Mouse (Mus musculus) mouse trophoblast stem cell (cell line): ENCODE measurements at regions not wholly inside any gene's neighbourhood (a gene's known extent, or its start where the extent isn't known, plus 50 kb on each side); places are given as distances from the start of the nearest gene placed in this dataset.

Source experiments
- in situ Hi-C, 2 experiments: fragments of 300-500 bp; cut with MseI, MboI; formaldehyde crosslinking; loops; 2 replicates in 1 of 2; 3 replicates in 1 of 2; pipeline ENCODE4 v1.15.1; 2025

DNA sequence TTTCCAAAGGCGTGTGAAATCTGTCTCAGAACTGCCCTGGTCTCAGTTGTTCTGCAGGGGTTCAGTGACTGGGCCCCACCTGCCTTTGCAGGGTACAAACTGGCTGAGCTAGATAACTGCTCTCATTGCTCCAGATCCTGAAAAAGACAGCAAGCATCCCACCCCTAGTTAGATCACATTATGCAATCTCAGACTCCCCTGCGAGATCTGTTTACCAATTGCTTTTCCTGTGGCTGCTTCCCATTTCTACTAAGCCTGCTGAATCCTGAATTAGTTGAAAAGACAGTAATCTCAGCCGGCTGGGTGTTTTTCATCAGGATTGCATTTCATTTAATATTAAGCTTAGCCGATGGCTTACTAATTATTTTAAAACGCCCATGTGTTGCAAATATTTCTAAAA lies 531.2 kb upstream of the Gm19410 start:
- in situ Hi-C loops = no loop called here

GRCm38 (mm10) chr8:35235815-35236509 lies 529.6 kb upstream of the Gm19410 start:
- in situ Hi-C loops = no loop called here

GRCm38 (mm10) chr8:35237279-35237678 lies 528.3 kb upstream of the Gm19410 start:
- in situ Hi-C loops = no loop called here

GRCm38 (mm10) chr8:35240884-35241283 lies 524.7 kb upstream of the Gm19410 start:
- in situ Hi-C loops = no loop called here

DNA sequence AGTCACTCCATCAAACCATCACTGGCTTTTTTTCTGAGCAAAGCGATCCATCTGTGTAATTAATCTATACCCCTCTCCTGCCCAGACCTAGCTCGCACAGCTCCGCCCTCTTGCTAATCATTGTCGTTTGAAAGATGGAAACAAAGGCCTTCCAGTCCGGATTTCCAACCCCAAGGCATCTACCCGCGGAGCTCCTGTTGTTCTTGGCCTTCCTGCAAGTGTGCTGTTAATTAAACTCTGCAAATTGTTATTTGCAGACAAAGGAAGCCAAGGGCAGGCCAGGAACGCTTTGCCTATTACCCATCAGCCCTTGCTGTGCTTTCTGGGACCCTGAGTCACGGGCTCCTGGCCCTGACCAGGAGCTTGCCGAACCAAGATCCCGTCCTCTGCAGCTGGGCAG lies 522.0 kb upstream of the Gm19410 start:
- in situ Hi-C loops = no loop called here

DNA sequence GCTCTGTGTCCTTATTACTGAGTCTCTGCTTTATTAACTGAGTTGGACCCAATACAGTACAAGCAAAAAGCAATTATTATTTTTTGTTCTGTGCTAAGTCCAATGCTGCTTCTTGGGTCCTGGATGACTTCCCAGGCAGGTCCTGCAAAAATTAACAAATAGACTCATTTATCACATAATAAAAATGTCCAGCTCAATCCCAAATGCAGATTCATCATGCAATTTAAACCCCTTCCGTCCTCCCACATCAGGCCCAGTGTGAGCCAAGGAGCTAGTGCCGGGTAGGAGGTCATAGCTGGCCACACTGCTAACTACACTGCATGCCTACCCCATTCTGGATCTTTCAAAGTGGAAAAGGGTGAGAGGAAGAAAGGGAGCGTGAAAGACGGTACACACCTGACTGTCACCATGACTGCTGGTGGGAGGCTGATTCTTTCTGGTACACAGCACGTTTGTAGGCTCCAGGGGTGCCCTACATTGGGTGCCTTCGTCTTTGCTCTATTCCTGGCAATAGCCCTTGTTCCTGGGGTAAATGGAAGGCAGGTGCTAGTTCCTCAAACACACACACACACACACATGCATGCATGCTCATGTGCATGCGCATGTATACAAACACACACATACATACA lies 515.7 kb upstream of the Gm19410 start:
- in situ Hi-C loops = no loop called here

GRCm38 (mm10) chr8:35250641-35251040 lies 514.9 kb upstream of the Gm19410 start:
- in situ Hi-C loops = no loop called here

DNA sequence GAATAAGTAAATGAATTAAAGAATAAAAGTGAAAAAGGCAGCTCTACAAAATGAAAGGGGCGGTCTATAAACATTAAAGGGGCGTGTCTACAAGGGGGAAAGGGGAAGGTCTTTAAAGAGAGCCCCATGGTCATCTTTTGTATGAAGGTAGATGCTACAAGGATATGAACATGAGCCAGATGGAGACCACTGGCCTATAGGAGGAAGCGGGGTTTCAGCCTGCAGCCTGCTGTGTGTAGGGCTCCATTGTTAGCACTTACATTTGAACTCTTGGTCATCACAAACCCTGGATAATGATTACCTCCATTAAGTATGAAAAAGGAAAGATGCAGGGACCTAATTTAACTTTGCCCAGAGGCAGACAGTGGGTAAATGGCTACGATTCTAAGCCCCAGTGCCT lies 511.6 kb upstream of the Gm19410 start:
- in situ Hi-C loops = no loop called here

GRCm38 (mm10) chr8:35255327-35255726 lies 510.3 kb upstream of the Gm19410 start:
- in situ Hi-C loops = no loop called here

- in situ Hi-C loops = no loop called here
Measured at GRCm38 (mm10) chr8:35256958-35257357, 508.6 kb upstream of the Gm19410 start.

DNA sequence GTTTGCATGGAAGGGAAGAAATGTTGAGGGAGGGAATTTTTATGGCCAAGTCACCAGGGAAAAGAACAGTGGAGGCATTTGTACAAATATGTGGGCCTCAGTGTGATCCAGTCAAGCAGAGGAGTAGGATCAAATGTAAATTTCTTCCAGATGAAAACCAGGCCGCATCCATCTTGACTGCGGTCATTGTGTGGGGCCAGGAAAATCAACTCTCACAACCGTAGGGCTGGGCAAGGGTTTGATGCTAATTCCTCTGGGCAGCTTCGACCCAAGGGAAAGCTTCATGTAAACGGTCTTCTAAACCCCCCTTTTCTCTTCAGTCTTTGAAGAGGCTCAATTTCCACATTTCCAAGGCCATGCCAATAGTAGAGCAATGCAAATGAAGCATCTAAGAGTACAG lies 497.4 kb upstream of the Gm19410 start:
- in situ Hi-C loops = no loop called here

DNA sequence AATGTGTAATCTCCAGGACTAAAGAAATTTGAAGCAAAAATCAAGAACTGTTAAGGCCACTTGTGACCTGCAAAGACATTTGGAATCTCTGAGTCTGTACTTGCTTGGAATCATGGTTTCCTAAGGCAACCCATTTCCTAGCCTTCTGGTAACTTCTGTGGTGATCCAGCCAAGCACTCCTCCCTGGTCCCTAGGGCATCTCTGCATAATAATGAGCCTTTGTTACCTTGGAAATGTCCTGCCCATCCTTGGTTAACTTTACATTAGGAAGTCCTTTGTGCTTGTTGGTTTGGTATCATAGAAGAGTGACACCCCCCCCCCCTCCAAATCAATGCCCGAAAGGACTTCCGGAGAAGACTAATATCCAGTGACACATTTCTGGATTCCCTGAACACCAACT lies 496.6 kb upstream of the Gm19410 start:
- in situ Hi-C loops = no loop called here

DNA sequence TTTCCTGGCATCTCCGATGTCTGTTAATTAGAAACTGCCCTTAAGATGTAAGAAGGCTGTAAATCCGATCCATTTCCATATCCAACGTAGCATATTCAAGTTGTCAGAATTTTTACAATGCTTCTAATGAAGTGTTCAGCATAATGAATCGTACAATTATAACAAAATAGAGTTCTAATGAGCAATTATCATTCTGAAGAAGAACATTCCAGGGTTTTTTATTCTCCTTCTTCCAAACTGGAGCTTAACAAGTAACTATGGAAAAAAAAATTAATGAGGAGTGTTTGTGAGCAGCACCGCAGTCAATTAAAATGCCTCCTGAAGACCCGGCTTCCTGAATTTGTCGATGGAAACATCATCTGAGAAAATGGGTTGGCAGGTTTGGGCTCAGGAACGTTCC lies 489.6 kb upstream of the Gm19410 start:
- in situ Hi-C loops = no loop called here

DNA sequence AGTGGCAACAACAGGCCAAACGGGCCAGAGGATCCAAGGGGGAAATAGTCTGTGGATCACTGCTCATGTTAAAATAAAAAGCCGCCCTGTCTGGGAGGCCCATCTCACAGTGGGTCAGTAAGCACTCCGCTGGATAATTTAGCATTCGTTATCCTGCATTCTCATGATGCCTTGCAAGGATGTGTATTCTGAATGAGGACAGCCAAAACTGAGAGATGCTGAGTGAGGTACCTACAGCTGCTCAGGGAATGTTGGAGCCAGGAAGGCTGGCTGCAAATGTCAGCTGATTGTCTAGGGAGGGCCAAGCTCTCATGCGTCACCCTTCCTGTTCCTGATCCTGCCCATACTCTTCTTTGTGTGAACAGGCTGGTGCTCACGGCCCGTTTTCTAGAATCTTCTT lies 489.1 kb upstream of the Gm19410 start:
- in situ Hi-C loops = no loop called here

DNA sequence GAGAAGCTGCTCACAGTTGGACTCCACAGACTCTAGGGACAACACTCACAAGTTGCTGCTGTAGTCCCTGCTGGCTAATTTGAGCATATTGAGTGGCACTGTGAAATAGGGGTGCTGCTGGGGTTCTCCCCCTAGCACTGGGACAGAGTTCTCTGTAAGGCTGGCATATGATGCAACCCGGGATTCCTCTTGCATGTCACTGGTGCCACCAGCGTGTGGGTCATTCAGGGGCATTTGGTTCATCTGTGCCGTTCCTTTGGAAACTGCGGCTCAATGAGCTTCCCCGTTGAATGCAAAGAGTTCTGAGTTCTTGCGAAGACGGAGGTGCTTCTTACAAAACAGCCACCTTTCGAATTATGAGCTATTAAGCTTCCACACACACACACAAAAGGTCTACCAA lies 486.6 kb upstream of the Gm19410 start:
- in situ Hi-C loops = no loop called here

DNA sequence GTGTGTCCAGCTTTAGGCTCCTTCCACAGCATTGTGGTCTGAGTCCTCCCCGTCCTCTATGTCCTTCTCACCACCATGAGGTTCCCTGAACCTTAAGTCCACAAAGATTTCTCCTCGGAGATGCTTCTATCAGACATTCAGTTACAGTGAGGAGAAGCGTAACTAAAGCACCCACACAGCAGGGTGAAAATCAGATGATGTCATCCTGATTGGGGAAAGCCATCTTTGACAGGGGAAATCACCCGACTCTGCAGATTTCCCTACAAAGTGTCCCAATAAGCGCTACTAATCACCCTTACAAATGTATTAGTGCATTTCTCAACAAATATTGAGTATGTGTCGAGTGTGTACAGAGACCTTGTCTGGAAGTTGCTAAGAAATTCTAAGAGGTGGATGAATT lies 484.8 kb upstream of the Gm19410 start:
- in situ Hi-C loops = no loop called here

- in situ Hi-C loops = no loop called here
Measured at GRCm38 (mm10) chr8:35283366-35283765, 482.2 kb upstream of the Gm19410 start.

DNA sequence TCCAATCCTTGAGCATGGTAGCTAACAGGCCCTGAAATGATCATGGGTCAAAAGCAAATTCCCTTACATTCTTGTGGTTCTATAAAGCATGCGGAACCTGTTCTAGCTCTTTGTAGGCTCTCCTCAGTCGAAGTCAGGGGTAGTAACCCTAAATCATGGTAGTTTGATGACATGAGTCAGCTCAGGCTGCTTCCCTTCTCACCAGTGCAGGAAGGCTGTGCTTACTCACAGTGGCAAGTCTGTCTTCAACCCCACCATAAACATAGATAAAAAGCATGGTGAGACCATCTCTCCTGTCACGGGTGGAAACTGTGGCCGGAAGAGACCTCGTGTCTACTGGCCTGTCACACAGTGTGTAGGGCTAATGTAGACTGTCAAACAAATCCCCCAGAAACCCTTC lies 476.6 kb upstream of the Gm19410 start:
- in situ Hi-C loops = no loop called here

GRCm38 (mm10) chr8:35289967-35290366 lies 475.6 kb upstream of the Gm19410 start:
- in situ Hi-C loops = no loop called here

DNA sequence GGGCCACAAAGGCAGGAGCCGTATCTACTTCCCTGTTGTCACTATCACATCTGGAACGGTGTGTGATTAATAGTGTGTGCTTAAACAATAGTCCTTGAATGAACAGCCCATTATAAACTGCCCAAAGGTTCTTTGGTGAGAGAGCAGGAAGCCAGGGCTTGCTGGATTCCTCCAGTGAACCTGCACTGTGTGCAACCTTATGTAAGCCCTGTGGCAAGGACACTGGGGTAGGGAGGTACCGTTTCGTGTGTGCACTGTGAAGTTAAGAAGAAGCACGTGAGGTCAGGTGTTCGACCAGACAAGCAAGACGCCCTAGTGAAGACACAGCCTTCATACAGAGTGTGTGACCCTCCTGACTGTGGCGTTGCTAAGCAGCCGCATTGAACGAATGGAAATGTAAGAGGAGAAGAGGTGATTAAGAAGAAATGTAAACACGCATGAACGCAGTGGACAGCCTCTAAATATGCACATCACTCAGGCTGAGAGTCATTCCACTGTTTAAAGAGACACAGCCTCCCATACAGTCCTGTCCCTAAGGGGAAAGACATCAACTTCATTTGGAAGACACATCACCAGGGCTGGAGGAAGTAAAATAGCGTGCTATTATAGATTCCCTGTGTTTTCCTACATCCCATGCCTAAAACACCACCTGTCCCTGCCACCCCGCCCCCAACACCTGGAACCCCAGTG lies 472.0 kb upstream of the Gm19410 start:
- in situ Hi-C loops = no loop called here

GRCm38 (mm10) chr8:35296936-35297335 lies 468.7 kb upstream of the Gm19410 start:
- in situ Hi-C loops = no loop called here

GRCm38 (mm10) chr8:35299088-35299487 lies 466.5 kb upstream of the Gm19410 start:
- in situ Hi-C loops = no loop called here

GRCm38 (mm10) chr8:35300359-35300758 lies 465.2 kb upstream of the Gm19410 start:
- in situ Hi-C loops = no loop called here
